Mouse (Mus musculus): Measurements from ENCODE around the gene Bud31. TPM values are rescaled to one million over a fixed set of nuclear protein-coding genes. Genes with fewer than 3 reads are reported as not detected.

Bud31 gene
- polyA plus RNA-seq, 1 experiment from 2014 or later = 111 TPM

Other genes starting within 250 kb of the Bud31 start
- 1.1 and 1.4 TPM in 2 replicates for gene Smurf1, start 174.5 kb upstream of the Bud31 start, polyA plus RNA-seq (2015; fragmentation: Nextera tagmentation; extraction: Ambion mirVana)
- gene Gm4871, start 107.6 kb upstream of the Bud31 start, polyA plus RNA-seq (2015; fragmentation: Nextera tagmentation; extraction: Ambion mirVana) = not detected in 2 replicates
- gene 1700018F24Rik, start 97.4 kb upstream of the Bud31 start, polyA plus RNA-seq (2015; fragmentation: Nextera tagmentation; extraction: Ambion mirVana) = not detected in 2 replicates
- 52.2 and 52.3 TPM in 2 replicates for gene Arpc1a, start 56.5 kb upstream of the Bud31 start, polyA plus RNA-seq (2015; fragmentation: Nextera tagmentation; extraction: Ambion mirVana)
- 0.14 and 0.17 TPM in 2 replicates for gene Kpna7, start 56.3 kb upstream of the Bud31 start, polyA plus RNA-seq (2015; fragmentation: Nextera tagmentation; extraction: Ambion mirVana)
- 164 and 166 TPM in 2 replicates for gene Arpc1b, start 26.1 kb upstream of the Bud31 start, polyA plus RNA-seq (2015; fragmentation: Nextera tagmentation; extraction: Ambion mirVana)
- 33.6 and 36.3 TPM in 2 replicates for gene Pdap1, start 124 bp upstream of the Bud31 start, polyA plus RNA-seq (2015; fragmentation: Nextera tagmentation; extraction: Ambion mirVana)
- gene Ptcd1, start 26.7 kb downstream of the Bud31 start, polyA plus RNA-seq (2015; fragmentation: Nextera tagmentation; extraction: Ambion mirVana) = 7.3 and 7.8 TPM in 2 replicates
- 22.7 and 24.0 TPM in 2 replicates for gene Cpsf4, start 26.9 kb downstream of the Bud31 start, polyA plus RNA-seq (2015; fragmentation: Nextera tagmentation; extraction: Ambion mirVana)
- gene Atp5j2, start 51.7 kb downstream of the Bud31 start, polyA plus RNA-seq (2015; fragmentation: Nextera tagmentation; extraction: Ambion mirVana) = 454 and 484 TPM in 2 replicates
- gene Zkscan14, start 61.5 kb downstream of the Bud31 start, polyA plus RNA-seq (2015; fragmentation: Nextera tagmentation; extraction: Ambion mirVana) = 6.9 and 7.9 TPM in 2 replicates
- gene Zkscan5, start 64.2 kb downstream of the Bud31 start, polyA plus RNA-seq (2015; fragmentation: Nextera tagmentation; extraction: Ambion mirVana) = 3.8 and 4.3 TPM in 2 replicates
- 18.8 and 19.3 TPM in 2 replicates for gene Zfp655, start 91.4 kb downstream of the Bud31 start, polyA plus RNA-seq (2015; fragmentation: Nextera tagmentation; extraction: Ambion mirVana)
- 0.14 and 0.22 TPM in 2 replicates for gene Zscan25, start 140.1 kb downstream of the Bud31 start, polyA plus RNA-seq (2015; fragmentation: Nextera tagmentation; extraction: Ambion mirVana)
- gene Cyp3a57, start 204.9 kb downstream of the Bud31 start, polyA plus RNA-seq (2015; fragmentation: Nextera tagmentation; extraction: Ambion mirVana) = 0.12 and 0.13 TPM in 2 replicates